Mouse (Mus musculus) forebrain, embryonic 11.5 days (tissue): ENCODE measurements around the gene Bcar1. TPM values are rescaled to one million over a fixed set of nuclear protein-coding genes. Genes with fewer than 3 reads are reported as not detected.

ENCODE experiments used
- ATAC-seq: fragments of 200-750 bp; cut with Nextera tagmentation; replicated peaks from 2 replicates; pipeline ENCODE4 v1.8.0; 2017; ENCODE audit warnings: moderate TSS enrichment; ENCODE audit not compliant: low FRiP score
- DNase-seq: peaks from one replicate; pipeline ENCODE4 v3.0.0-alpha.2; 2017; ENCODE audit warnings: low spot score
- H3K27ac ChIP-seq: fragments of 300-500 bp; sonication (generic); 2 replicates; pipeline ENCODE4 v1.5.1; 2014; ENCODE audit warnings: low read depth, low read length
- H3K27me3 ChIP-seq: fragments of 300-500 bp; sonication (generic); 2 replicates; pipeline ENCODE4 v1.6.1; 2014; ENCODE audit warnings: mild to moderate bottlenecking, low read length, mixed read lengths; ENCODE audit not compliant: control insufficient read depth, insufficient read depth
- H3K36me3 ChIP-seq: fragments of 300-500 bp; sonication (generic); 2 replicates; pipeline ENCODE4 v1.6.1; 2014; ENCODE audit warnings: mild to moderate bottlenecking, low read length, moderate library complexity, mixed read lengths; ENCODE audit not compliant: control insufficient read depth, insufficient read depth
- H3K4me1 ChIP-seq: fragments of 300-500 bp; sonication (generic); replicated peaks from 2 replicates; pipeline ENCODE4 v1.6.1; 2014; ENCODE audit warnings: low read length, mixed read lengths; ENCODE audit not compliant: control insufficient read depth, insufficient read depth
- H3K4me2 ChIP-seq: fragments of 300-500 bp; sonication (generic); 2 replicates; pipeline ENCODE4 v1.6.1; 2014; ENCODE audit warnings: low read depth, mild to moderate bottlenecking, low read length, moderate library complexity, mixed read lengths; ENCODE audit not compliant: severe bottlenecking
- H3K4me3 ChIP-seq: fragments of 300-500 bp; sonication (generic); 2 replicates; pipeline ENCODE4 v1.5.1; 2014; ENCODE audit warnings: low read depth, low read length
- H3K9ac ChIP-seq: fragments of 300-500 bp; sonication (generic); 2 replicates; pipeline ENCODE4 v1.6.1; 2014; ENCODE audit warnings: low read length
- H3K9me3 ChIP-seq: fragments of 300-500 bp; sonication (generic); 2 replicates; pipeline ENCODE4 v1.6.1; 2016; ENCODE audit warnings: low read length, mixed read lengths; ENCODE audit not compliant: control insufficient read depth
- WGBS: fragments of 180-500 bp; shearing (Covaris S2); extraction: QIAGEN DNeasy Blood & Tissue Kit; methylation state at CpG from one replicate; pipeline ENCODE4 v1.1.7; 2014; 5-methylcytosine and 5-hydroxymethylcytosine counted together
- polyA plus RNA-seq: library from polyadenylated mRNA; unstranded; fragments of >200 nt; fragmentation: Nextera tagmentation; extraction: Ambion mirVana; gene quantifications from 2 replicates; pipeline ENCODE4 v1.2.1, GENCODE M21; 2014

The Bcar1 gene
- polyA plus RNA-seq, 1 experiment from 2014 or later = 60.1 TPM

- DNase-seq (no peak), ATAC-seq (no peak)
- Histone ChIP-seq H3K9ac (no peak overlapping the region), H3K36me3 (no peaks in the 10 kb centered on the region; the same call in 1 of the 2 replicates), H3K27ac (no peak overlapping the region), H3K4me3 (no peak overlapping the region), H3K9me3 (no peaks in the 10 kb centered on the region), H3K4me1 (0 out of 2 replicates have a peak, but pooled peaks cover 5% of the 10 kb centered on the region), H3K4me2 (no peak overlapping the region), H3K27me3 (no peaks in the 10 kb centered on the region)
- 97% methylated on average over 6 of the region's 6 CpGs for WGBS
These were observed 18.3 kb downstream of the Bcar1 start for GRCm38 (mm10) chr8:111725341-111725740.

- H3K4me2 ChIP-seq = no peak overlapping the region
- 74% methylated on average over 4 of the region's 4 CpGs for WGBS
- H3K27me3 ChIP-seq = no peaks in the 10 kb centered on the region
- no peak overlapping the region for H3K9ac ChIP-seq
- DNase-seq (no peak), ATAC-seq (no peak)
- no peak overlapping the region for H3K27ac ChIP-seq
- H3K4me1 ChIP-seq = peaks cover 17% of the 10 kb centered on the region
- H3K9me3 ChIP-seq = no peaks in the 10 kb centered on the region
- no peaks in the 10 kb centered on the region; the same call in 1 of the 2 replicates for H3K36me3 ChIP-seq
- no peak overlapping the region for H3K4me3 ChIP-seq
These were observed 23.5 kb downstream of the Bcar1 start for GRCm38 (mm10) chr8:111720115-111720544.

GRCm38 (mm10) chr8:111718937-111719336 lies 24.7 kb downstream of the Bcar1 start:
- DNase-seq = no peak
- 69% methylated on average over 5 of the region's 5 CpGs for WGBS
- H3K36me3 ChIP-seq = peaks cover 2% of the 10 kb centered on the region; the same call in 1 of the 2 replicates

GRCm38 (mm10) chr8:111717866-111718265 lies 25.7 kb downstream of the Bcar1 start:
- DNase-seq (no peak), ATAC-seq (no peak)
- no peak overlapping the region for H3K9ac ChIP-seq
- H3K4me2 ChIP-seq = no peak overlapping the region
- H3K36me3 ChIP-seq = peaks cover 7% of the 10 kb centered on the region; the same call in 1 of the 2 replicates
- 63% methylated on average over 6 of the region's 6 CpGs for WGBS
- peaks cover 17% of the 10 kb centered on the region for H3K4me1 ChIP-seq
- H3K27ac ChIP-seq = peak overlapping the region; percentile 88
- no peaks in the 10 kb centered on the region for H3K9me3 ChIP-seq
- no peak overlapping the region for H3K4me3 ChIP-seq
- H3K27me3 ChIP-seq = no peaks in the 10 kb centered on the region

More at GRCm38 (mm10) chr8:111718937-111719336, 24.7 kb downstream of the Bcar1 start:
- H3K4me1 ChIP-seq = peaks cover 17% of the 10 kb centered on the region
- H3K27me3 ChIP-seq = no peaks in the 10 kb centered on the region
- no peak overlapping the region for H3K4me2 ChIP-seq
- no peak overlapping the region for H3K27ac ChIP-seq
- H3K4me3 ChIP-seq = no peak overlapping the region
- ATAC-seq = no peak
- H3K9me3 ChIP-seq = no peaks in the 10 kb centered on the region
- no peak overlapping the region for H3K9ac ChIP-seq

GRCm38 (mm10) chr8:111717488-111717792 lies 26.2 kb downstream of the Bcar1 start:
- peak overlapping the region; percentile 14; the same call in 1 of the 2 replicates for H3K9ac ChIP-seq
- H3K27ac ChIP-seq = peak overlapping the region; percentile 88
- no peaks in the 10 kb centered on the region for H3K9me3 ChIP-seq
- no peak overlapping the region for H3K4me2 ChIP-seq
- H3K27me3 ChIP-seq = no peaks in the 10 kb centered on the region
- H3K36me3 ChIP-seq = peaks cover 7% of the 10 kb centered on the region; the same call in 1 of the 2 replicates
- DNase-seq (no peak), ATAC-seq (peak; percentile 19; the same call in 1 of the 2 replicates)
- WGBS = 85% methylated on average over 4 of the region's 4 CpGs
- no peak overlapping the region for H3K4me3 ChIP-seq
- H3K4me1 ChIP-seq = peaks cover 17% of the 10 kb centered on the region

- H3K27me3 ChIP-seq = no peaks in the 10 kb centered on the region
- H3K9ac ChIP-seq = peak overlapping the region; percentile 14; the same call in 1 of the 2 replicates
- peaks cover 17% of the 10 kb centered on the region for H3K4me1 ChIP-seq
- no peak overlapping the region for H3K4me3 ChIP-seq
- H3K27ac ChIP-seq = peak overlapping the region; percentile 88
- peaks cover 7% of the 10 kb centered on the region; the same call in 1 of the 2 replicates for H3K36me3 ChIP-seq
- peak; percentile 63 for ATAC-seq
- H3K4me2 ChIP-seq = peak overlapping the region; percentile 27; the same call in 1 of the 2 replicates
- H3K9me3 ChIP-seq = no peaks in the 10 kb centered on the region
- WGBS = 39% methylated on average over 10 of the region's 10 CpGs
- DNase-seq = peak; percentile 71
These were observed 26.8 kb downstream of the Bcar1 start for GRCm38 (mm10) chr8:111716603-111717487.

GRCm38 (mm10) chr8:111715514-111715913 lies 28.1 kb downstream of the Bcar1 start:
- ATAC-seq = no peak
- H3K4me2 ChIP-seq = no peak overlapping the region
- no peak overlapping the region for H3K4me3 ChIP-seq
- no peak for DNase-seq
- H3K9me3 ChIP-seq = no peaks in the 10 kb centered on the region
- H3K9ac ChIP-seq = no peak overlapping the region
- H3K27ac ChIP-seq = 0 out of 2 replicates have a peak overlapping the region, but pooled peaks have one; percentile 88
- 90% methylated on average over 13 of the region's 13 CpGs for WGBS
- peaks cover 12% of the 10 kb centered on the region for H3K36me3 ChIP-seq
- H3K4me1 ChIP-seq = peaks cover 17% of the 10 kb centered on the region
- no peaks in the 10 kb centered on the region for H3K27me3 ChIP-seq

GRCm38 (mm10) chr8:111714295-111714694 lies 29.3 kb downstream of the Bcar1 start:
- H3K27me3 ChIP-seq = no peaks in the 10 kb centered on the region
- DNase-seq (no peak), ATAC-seq (no peak)
- H3K9me3 ChIP-seq = no peaks in the 10 kb centered on the region
- no peak overlapping the region for H3K27ac ChIP-seq
- peaks cover 17% of the 10 kb centered on the region for H3K36me3 ChIP-seq
- peaks cover 17% of the 10 kb centered on the region for H3K4me1 ChIP-seq
- no peak overlapping the region for H3K4me2 ChIP-seq
- H3K4me3 ChIP-seq = no peak overlapping the region
- H3K9ac ChIP-seq = no peak overlapping the region
- 96% methylated on average over 12 of the region's 12 CpGs for WGBS
